Mouse (Mus musculus): ENCODE data around the gene Plcl1. TPM values are rescaled to one million over a fixed set of nuclear protein-coding genes. Genes with fewer than 3 reads are reported as not detected.

Plcl1 gene
- total and polyA plus RNA-seq, 3 experiments: 0.08 to 0.41 (median 0.13) TPM

- in situ Hi-C loops (cut with MboI; ENCODE audit: low pct_ligation_motif_present, low pct_unique_long_range_greater_than_20kb, low sequenced_read_pairs): no loop called here
- H3K4me1 ChIP-seq (ENCODE audit: control insufficient read depth in 1 of 2, insufficient read depth in 2 of 2): no peaks in the 10 kb centered on the region
These were observed 323.6 kb downstream of the Plcl1 start for GRCm38 (mm10) chr1:55729332-55729731.

DNA sequence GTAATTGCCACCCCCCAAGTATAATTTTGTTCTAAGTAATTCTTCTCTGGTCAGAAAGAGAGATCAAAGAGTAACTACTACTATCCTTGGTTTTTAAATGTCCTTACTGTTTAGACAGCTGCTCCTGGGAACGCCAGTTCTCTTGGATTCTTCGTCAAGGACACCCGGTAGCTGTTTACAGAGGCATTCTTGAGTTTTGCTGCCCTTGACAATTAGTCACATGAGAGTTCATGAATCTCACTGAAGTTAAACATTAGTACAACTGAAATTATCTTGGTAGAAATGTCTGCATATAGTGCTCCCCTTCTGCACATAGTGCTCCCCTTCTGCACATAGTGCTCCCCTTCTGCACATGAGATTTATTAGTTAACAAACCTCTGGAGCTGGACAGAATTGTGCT, 327.2 kb downstream of the Plcl1 start:
- no peaks in the 10 kb centered on the region for H3K79me2 ChIP-seq (replicated peaks; ENCODE audit: control insufficient read depth, extremely low read depth, insufficient read depth, poor library complexity, severe bottlenecking)
- no peak overlapping the region for H3K27ac ChIP-seq (ENCODE audit: insufficient read depth, low read depth)
- in situ Hi-C loops (cut with MboI; ENCODE audit: low pct_ligation_motif_present, low pct_unique_long_range_greater_than_20kb, low sequenced_read_pairs) (loop anchor here (10.0 kb wide), 1 partner anchor 328 kb away; the partner anchor contains the start of gene Plcl1), dilution Hi-C loops (cut with MboI; ENCODE audit: extremely low pct_ligation_motif_present, extremely low pct_unique_long_range_greater_than_20kb, low sequenced_read_pairs) (no loop called here)
- no peak for TF ChIP-seq PAX5 (IDR thresholded peaks at IDR 0.05; ENCODE audit: low read length)
- TF ChIP-seq ETS1 (conservative IDR thresholded peaks at IDR 0.05; ENCODE audit: low read depth, low read length): no peak
- no peak for TF ChIP-seq GABPA (IDR thresholded peaks at IDR 0.05; ENCODE audit: insufficient replicate concordance, low read depth, low read length)
- no peak for TF ChIP-seq POLR2A (IDR thresholded peaks at IDR 0.05; ENCODE audit: low read depth, low read length)
- no peak for TF ChIP-seq ZC3H11A (IDR thresholded peaks at IDR 0.05; ENCODE audit: low read depth, low read length)
- no peak for TF ChIP-seq POLR2AphosphoS2 (IDR thresholded peaks at IDR 0.05; ENCODE audit: low read depth, low read length)
- TF ChIP-seq ZNF384 (IDR thresholded peaks at IDR 0.05; ENCODE audit: low read depth, low read length): no peak
- no peak for TF ChIP-seq TBP (conservative IDR thresholded peaks at IDR 0.05; ENCODE audit: low read depth, low read length)
- TF ChIP-seq JUND (conservative IDR thresholded peaks at IDR 0.05; ENCODE audit: low read depth, low read length): no peak
- TF ChIP-seq MEF2A (IDR thresholded peaks at IDR 0.05; ENCODE audit: borderline replicate concordance, low read depth, low read length): no peak
- no peak for TF ChIP-seq ZMIZ1 (IDR thresholded peaks at IDR 0.05; ENCODE audit: low read depth, low read length)
- TF ChIP-seq ELF1 (IDR thresholded peaks at IDR 0.05; ENCODE audit: low read depth, low read length): no peak
- TF ChIP-seq MAZ (IDR thresholded peaks at IDR 0.05; ENCODE audit: low read depth, low read length): no peak
- no peak for TF ChIP-seq NRF1 (IDR thresholded peaks at IDR 0.05; ENCODE audit: low read depth, low read length)
- no peak for TF ChIP-seq IRF4 (IDR thresholded peaks at IDR 0.05; ENCODE audit: low read depth, low read length)
- no peak for TF ChIP-seq HCFC1 (IDR thresholded peaks at IDR 0.05; ENCODE audit: low read depth, low read length)
- TF ChIP-seq MYC (IDR thresholded peaks at IDR 0.05; ENCODE audit: low read depth, low read length): no peak
- no peak for TF ChIP-seq SMC3 (IDR thresholded peaks at IDR 0.05; ENCODE audit: low read depth, low read length)
- H3K9me3 ChIP-seq (replicated peaks; ENCODE audit: low read length): no peaks in the 10 kb centered on the region
- H3K4me1 ChIP-seq (ENCODE audit: control insufficient read depth in 1 of 2, insufficient read depth in 2 of 2): no peaks in the 10 kb centered on the region
- no peak for DNase-seq (ENCODE audit: extremely low read depth)
- H3K9ac ChIP-seq (ENCODE audit: insufficient read depth, low read depth): no peak overlapping the region
- no peak overlapping the region for H3K4me3 ChIP-seq (replicated peaks in 1 of 3; ENCODE audit: low read depth in 2 of 3, low read length in 2 of 3, poor library complexity in 1 of 3)
- H3K36me3 ChIP-seq (replicated peaks in 1 of 2; ENCODE audit: control insufficient read depth in 1 of 2, insufficient read depth in 1 of 2, low read length in 1 of 2): no peaks in the 10 kb centered on the region
- H3K4me2 ChIP-seq (ENCODE audit: insufficient read depth, low read depth, poor library complexity, severe bottlenecking): no peak overlapping the region
- H3K27me3 ChIP-seq (replicated peaks): no peaks in the 10 kb centered on the region

More at GRCm38 (mm10) chr1:55729332-55729731, 323.6 kb downstream of the Plcl1 start:
- H3K79me2 ChIP-seq (replicated peaks; ENCODE audit: control insufficient read depth, extremely low read depth, insufficient read depth, poor library complexity, severe bottlenecking): no peaks in the 10 kb centered on the region
- no peak for TF ChIP-seq CTCF (conservative IDR thresholded peaks at IDR 0.05 in 1 of 2, IDR thresholded peaks at IDR 0.05 in 1 of 2; ENCODE audit: low read depth in 2 of 2, low read length in 2 of 2)
- TF ChIP-seq CHD1 (IDR thresholded peaks at IDR 0.05; ENCODE audit: low read depth, low read length): no peak
- TF ChIP-seq BHLHE40 (IDR thresholded peaks at IDR 0.05; ENCODE audit: low read depth, low read length): no peak
- no peak for TF ChIP-seq GABPA (IDR thresholded peaks at IDR 0.05; ENCODE audit: insufficient replicate concordance, low read depth, low read length)
- no peak for TF ChIP-seq JUN (IDR thresholded peaks at IDR 0.05; ENCODE audit: insufficient read depth, low read depth, low read length)
- TF ChIP-seq MAFK (IDR thresholded peaks at IDR 0.05; ENCODE audit: insufficient replicate concordance, low read length): no peak
- TF ChIP-seq MAX (IDR thresholded peaks at IDR 0.05; ENCODE audit: low read length): no peak
- TF ChIP-seq TCF12 (IDR thresholded peaks at IDR 0.05; ENCODE audit: low read depth, low read length): no peak
- no peak for TF ChIP-seq NELFE (IDR thresholded peaks at IDR 0.05; ENCODE audit: low read depth, low read length)
- TF ChIP-seq POLR2A (IDR thresholded peaks at IDR 0.05; ENCODE audit: low read depth, low read length): no peak
- no peak for TF ChIP-seq RAD21 (IDR thresholded peaks at IDR 0.05; ENCODE audit: low read depth, low read length)
- TF ChIP-seq POLR2AphosphoS2 (IDR thresholded peaks at IDR 0.05; ENCODE audit: low read depth, low read length): no peak
- no peak for TF ChIP-seq MXI1 (IDR thresholded peaks at IDR 0.05; ENCODE audit: low read depth, low read length)
- TF ChIP-seq ELF1 (IDR thresholded peaks at IDR 0.05; ENCODE audit: low read depth, low read length): no peak
- no peak for TF ChIP-seq ZKSCAN1 (IDR thresholded peaks at IDR 0.05; ENCODE audit: borderline replicate concordance, low read depth, low read length)
- H3K4me3 ChIP-seq (replicated peaks in 1 of 3; ENCODE audit: low read depth in 2 of 3, low read length in 2 of 3, poor library complexity in 1 of 3): no peak overlapping the region
- H3K27me3 ChIP-seq (replicated peaks): no peaks in the 10 kb centered on the region
- dilution Hi-C loops (cut with MboI; ENCODE audit: extremely low pct_ligation_motif_present, extremely low pct_unique_long_range_greater_than_20kb, low sequenced_read_pairs): no loop called here
- no peak overlapping the region for H3K9ac ChIP-seq (ENCODE audit: insufficient read depth, low read depth)
- no peaks in the 10 kb centered on the region for H3K9me3 ChIP-seq (replicated peaks; ENCODE audit: low read length)
- no peak overlapping the region for H3K27ac ChIP-seq (ENCODE audit: insufficient read depth, low read depth)
- no peaks in the 10 kb centered on the region for H3K36me3 ChIP-seq (replicated peaks in 1 of 2; ENCODE audit: control insufficient read depth in 1 of 2, insufficient read depth in 1 of 2, low read length in 1 of 2)
- H3K4me2 ChIP-seq (ENCODE audit: insufficient read depth, low read depth, poor library complexity, severe bottlenecking): no peak overlapping the region
- DNase-seq (ENCODE audit: extremely low read depth): no peak

Data from CH12.LX (cell line).